Mouse (Mus musculus): ENCODE data around the gene Rhov. TPM values are rescaled to one million over a fixed set of nuclear protein-coding genes. Genes with fewer than 3 reads are reported as not detected.

The Rhov gene
- polyA plus RNA-seq, 1 experiment: 0.15 TPM

DNA sequence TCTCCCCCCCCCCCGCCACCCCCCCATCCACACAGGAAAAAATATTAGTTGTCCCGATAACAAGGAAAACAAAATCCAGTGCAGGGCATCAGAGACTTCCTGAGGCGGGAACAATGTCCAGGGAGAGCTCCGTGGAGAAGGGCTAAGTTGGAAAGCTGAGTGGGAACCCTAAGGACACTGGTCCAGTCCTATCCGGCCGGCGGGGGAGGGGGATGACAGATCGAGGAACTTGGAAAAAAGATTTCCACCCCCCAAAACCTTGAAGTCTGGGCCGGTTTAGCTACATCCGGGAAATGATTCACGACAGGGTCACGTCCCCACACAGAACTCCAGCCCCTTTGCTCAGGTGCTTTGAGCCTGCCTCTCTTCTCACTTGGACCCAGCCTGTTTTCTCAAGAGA is 40.5 kb upstream of the Rhov start:
- DNase-seq (ENCODE audit: low read depth in 1 of 2, low spot score in 2 of 2): no peak
- no peak overlapping the region; the same call in 1 of the 2 replicates for H3K27ac ChIP-seq (ENCODE audit: insufficient read depth, low read length)
- no peaks in the 10 kb centered on the region for H3K27me3 ChIP-seq (ENCODE audit: control insufficient read depth, insufficient read depth, low read length)
- 81% methylated on average over 12 of the region's 12 CpGs for WGBS
- no peaks in the 10 kb centered on the region for H3K36me3 ChIP-seq (ENCODE audit: control insufficient read depth, insufficient read depth, low read length)
- H3K4me1 ChIP-seq (ENCODE audit: control insufficient read depth, insufficient read depth, insufficient read length): no peaks in the 10 kb centered on the region
- no peak overlapping the region for H3K4me3 ChIP-seq (ENCODE audit: extremely low read depth, insufficient read depth, insufficient read length)
- TF ChIP-seq CTCF (IDR thresholded peaks at IDR 0.05; ENCODE audit: extremely low read depth, insufficient read depth, insufficient read length, insufficient replicate concordance) (no peak), POLR2A (IDR thresholded peaks at IDR 0.05; ENCODE audit: low read depth, low read length) (no peak)

DNA sequence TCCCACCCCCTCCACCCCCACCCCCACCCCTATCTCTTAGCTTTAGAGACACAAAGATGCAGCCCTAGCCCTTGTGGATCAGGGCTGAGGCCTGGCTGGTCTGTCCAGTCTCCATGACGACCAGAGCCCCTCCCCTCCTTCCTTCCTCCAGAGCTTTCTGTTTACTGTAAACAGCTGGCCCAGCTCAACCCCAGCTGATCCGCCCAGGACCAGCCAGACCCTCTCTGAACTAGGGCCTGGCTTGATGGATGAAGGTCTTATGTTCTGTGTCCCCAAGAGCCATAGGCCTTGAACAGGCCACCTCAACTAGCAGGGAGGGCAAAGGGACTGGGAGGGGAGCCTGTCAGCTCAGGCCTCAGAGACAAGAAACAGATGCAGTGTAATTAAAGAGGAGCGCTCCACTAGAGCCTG is 33.7 kb upstream of the Rhov start:
- Histone ChIP-seq H3K4me3 (ENCODE audit: extremely low read depth, insufficient read depth, insufficient read length) (no peak overlapping the region), H3K27me3 (ENCODE audit: control insufficient read depth, insufficient read depth, low read length) (no peaks in the 10 kb centered on the region), H3K27ac (ENCODE audit: insufficient read depth, low read length) (no peak overlapping the region), H3K36me3 (ENCODE audit: control insufficient read depth, insufficient read depth, low read length) (no peaks in the 10 kb centered on the region), H3K4me1 (ENCODE audit: control insufficient read depth, insufficient read depth, insufficient read length) (peaks cover 12% of the 10 kb centered on the region; the same call in 1 of the 2 replicates)
- no peak for DNase-seq (ENCODE audit: low read depth in 1 of 2, low spot score in 2 of 2)
- no peak for TF ChIP-seq POLR2A (IDR thresholded peaks at IDR 0.05; ENCODE audit: low read depth, low read length)
- TF ChIP-seq CTCF (IDR thresholded peaks at IDR 0.05; ENCODE audit: extremely low read depth, insufficient read depth, insufficient read length, insufficient replicate concordance): no peak
- WGBS: 76% methylated on average over 3 of the region's 3 CpGs

DNA sequence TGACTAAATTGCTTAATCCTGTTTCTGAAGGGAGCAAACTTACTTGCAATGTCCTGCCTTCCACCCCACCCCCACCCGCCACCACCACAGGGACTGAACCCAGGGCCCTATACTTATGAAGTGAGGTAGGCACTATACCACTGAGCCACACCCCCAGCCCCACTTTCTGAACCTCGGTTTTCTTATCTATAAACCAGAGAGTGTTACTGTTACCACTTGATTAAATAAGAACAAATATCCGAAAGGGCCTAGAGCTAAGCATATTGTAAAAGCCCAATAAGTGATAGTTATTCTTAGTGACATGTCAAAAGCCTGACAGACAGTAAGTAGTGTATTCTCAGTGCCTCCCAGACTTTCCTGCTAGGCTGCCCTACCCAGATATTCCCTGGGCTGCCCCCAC is 33.3 kb upstream of the Rhov start:
- no peaks in the 10 kb centered on the region for H3K36me3 ChIP-seq (ENCODE audit: control insufficient read depth, insufficient read depth, low read length)
- H3K4me3 ChIP-seq (ENCODE audit: extremely low read depth, insufficient read depth, insufficient read length): no peak overlapping the region
- DNase-seq (ENCODE audit: low read depth in 1 of 2, low spot score in 2 of 2): no peak
- TF ChIP-seq CTCF (IDR thresholded peaks at IDR 0.05; ENCODE audit: extremely low read depth, insufficient read depth, insufficient read length, insufficient replicate concordance): no peak
- TF ChIP-seq POLR2A (IDR thresholded peaks at IDR 0.05; ENCODE audit: low read depth, low read length): no peak
- no peak overlapping the region for H3K27ac ChIP-seq (ENCODE audit: insufficient read depth, low read length)
- H3K4me1 ChIP-seq (ENCODE audit: control insufficient read depth, insufficient read depth, insufficient read length): peaks cover 13% of the 10 kb centered on the region; the same call in 1 of the 2 replicates
- no peaks in the 10 kb centered on the region for H3K27me3 ChIP-seq (ENCODE audit: control insufficient read depth, insufficient read depth, low read length)
- 76% methylated on average over 3 of the region's 3 CpGs for WGBS

- WGBS: 77% methylated on average over 6 of the region's 6 CpGs
- H3K4me1 ChIP-seq (ENCODE audit: control insufficient read depth, insufficient read depth, insufficient read length): peaks cover 13% of the 10 kb centered on the region; the same call in 1 of the 2 replicates
- no peak overlapping the region for H3K27ac ChIP-seq (ENCODE audit: insufficient read depth, low read length)
- H3K36me3 ChIP-seq (ENCODE audit: control insufficient read depth, insufficient read depth, low read length): no peaks in the 10 kb centered on the region; the same call in 1 of the 2 replicates
- no peaks in the 10 kb centered on the region for H3K27me3 ChIP-seq (ENCODE audit: control insufficient read depth, insufficient read depth, low read length)
- DNase-seq (ENCODE audit: low read depth in 1 of 2, low spot score in 2 of 2): no peak
- no peak overlapping the region for H3K4me3 ChIP-seq (ENCODE audit: extremely low read depth, insufficient read depth, insufficient read length)
- TF ChIP-seq CTCF (IDR thresholded peaks at IDR 0.05; ENCODE audit: extremely low read depth, insufficient read depth, insufficient read length, insufficient replicate concordance) (no peak), POLR2A (IDR thresholded peaks at IDR 0.05; ENCODE audit: low read depth, low read length) (no peak)
Observed at GRCm38 (mm10) chr2:119302876-119303275, 31.8 kb upstream of the Rhov start.

- TF ChIP-seq POLR2A (IDR thresholded peaks at IDR 0.05; ENCODE audit: low read depth, low read length) (no peak), CTCF (IDR thresholded peaks at IDR 0.05; ENCODE audit: extremely low read depth, insufficient read depth, insufficient read length, insufficient replicate concordance) (no peak)
- H3K36me3 ChIP-seq (ENCODE audit: control insufficient read depth, insufficient read depth, low read length): peaks cover 14% of the 10 kb centered on the region
- no peak for DNase-seq (ENCODE audit: low read depth in 1 of 2, low spot score in 2 of 2)
- peaks cover 13% of the 10 kb centered on the region; the same call in 1 of the 2 replicates for H3K4me1 ChIP-seq (ENCODE audit: control insufficient read depth, insufficient read depth, insufficient read length)
- 16% methylated on average over 7 of the region's 7 CpGs for WGBS
- H3K27ac ChIP-seq (ENCODE audit: insufficient read depth, low read length): peak overlapping the region; percentile 51
- no peaks in the 10 kb centered on the region for H3K27me3 ChIP-seq (ENCODE audit: control insufficient read depth, insufficient read depth, low read length)
- H3K4me3 ChIP-seq (ENCODE audit: extremely low read depth, insufficient read depth, insufficient read length): no peak overlapping the region
Observed at GRCm38 (mm10) chr2:119300819-119301493, 29.9 kb upstream of the Rhov start.

DNA sequence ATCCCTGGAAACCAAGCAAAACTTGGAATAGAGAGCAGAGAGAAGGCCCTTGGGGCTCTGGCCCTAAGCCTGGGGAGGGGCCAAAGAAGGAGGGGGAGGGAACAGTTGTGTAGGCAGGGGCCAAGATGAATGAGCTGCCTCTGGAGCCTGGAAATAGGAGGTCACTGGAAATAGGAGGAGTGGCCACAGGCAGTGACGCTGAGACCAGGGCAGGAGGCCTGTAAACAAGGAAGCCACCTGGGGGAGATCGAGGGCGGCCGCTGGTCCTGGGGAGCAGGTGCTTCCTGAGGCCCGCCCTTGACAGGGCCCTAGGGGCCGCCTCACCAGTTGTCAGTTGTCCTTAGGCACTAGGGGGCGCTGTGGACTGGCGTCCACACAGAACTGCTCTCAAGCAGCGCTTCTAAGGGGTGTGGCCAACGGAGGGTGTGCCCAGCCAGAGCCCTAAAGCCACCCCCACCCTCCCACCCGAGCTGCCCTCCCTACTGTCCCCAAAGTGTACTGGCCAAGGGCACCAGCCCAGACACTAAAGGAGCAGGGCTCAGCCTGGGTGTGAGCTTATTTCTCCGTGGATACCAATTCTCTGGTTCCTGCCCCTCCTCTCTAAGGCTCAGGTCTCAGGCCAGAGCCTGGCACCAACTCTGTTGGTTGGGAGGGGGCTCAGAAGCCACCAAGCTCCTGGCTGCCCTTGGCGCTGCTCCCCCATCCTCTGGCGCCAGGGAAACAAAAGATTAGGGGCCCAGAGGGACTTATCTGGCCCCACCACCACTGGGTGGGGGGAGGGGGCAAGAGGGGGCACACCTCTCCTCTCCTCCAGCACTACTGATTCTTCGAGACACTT is 29.1 kb upstream of the Rhov start:
- Histone ChIP-seq H3K4me3 (ENCODE audit: extremely low read depth, insufficient read depth, insufficient read length) (peak overlapping the region; percentile 31; the same call in 1 of the 2 replicates), H3K36me3 (ENCODE audit: control insufficient read depth, insufficient read depth, low read length) (peaks cover 16% of the 10 kb centered on the region), H3K27ac (ENCODE audit: insufficient read depth, low read length) (peak overlapping the region; percentile 51), H3K27me3 (ENCODE audit: control insufficient read depth, insufficient read depth, low read length) (no peaks in the 10 kb centered on the region), H3K4me1 (ENCODE audit: control insufficient read depth, insufficient read depth, insufficient read length) (peaks cover 13% of the 10 kb centered on the region; the same call in 1 of the 2 replicates)
- TF ChIP-seq POLR2A (IDR thresholded peaks at IDR 0.05; ENCODE audit: low read depth, low read length): no peak
- TF ChIP-seq CTCF (IDR thresholded peaks at IDR 0.05; ENCODE audit: extremely low read depth, insufficient read depth, insufficient read length, insufficient replicate concordance): peak; percentile 82
- DNase-seq (ENCODE audit: low read depth in 1 of 2, low spot score in 2 of 2): peak; percentile 85 to 92
- 3% methylated on average over 15 of the region's 15 CpGs for WGBS
